Mouse (Mus musculus) midbrain, embryonic 11.5 days (tissue): Measurements from ENCODE around the gene Slc22a2. TPM values are rescaled to one million over a fixed set of nuclear protein-coding genes. Genes with fewer than 3 reads are reported as not detected.
A peak's percentile ranks its signal among the peaks of the same experiment; 100 is the strongest.
"Not testable (repeated sequence)": the region's sequence is repeated elsewhere in the genome, so short reads cannot be mapped to it uniquely, and the experiment has no call there.

Experiments
- ATAC-seq: fragments of 200-750 bp; cut with Nextera tagmentation; 2 replicates; pipeline ENCODE4 v1.8.0; 2017; ENCODE audit warnings: moderate TSS enrichment, moderate library complexity; ENCODE audit not compliant: low FRiP score
- DNase-seq: peaks from one replicate; pipeline ENCODE4 v3.0.0; 2015; ENCODE audit warnings: low spot score; ENCODE audit errors: missing footprints
- H3K27ac ChIP-seq: fragments of 300-500 bp; sonication (generic); 2 replicates; pipeline ENCODE4 v1.5.1; 2014; ENCODE audit warnings: low read depth, low read length
- H3K27me3 ChIP-seq: fragments of 300-500 bp; sonication (generic); 2 replicates; pipeline ENCODE4 v1.6.1; 2014; ENCODE audit warnings: mild to moderate bottlenecking, low read length, moderate library complexity, mixed read lengths; ENCODE audit not compliant: control insufficient read depth, insufficient read depth
- H3K36me3 ChIP-seq: fragments of 300-500 bp; sonication (generic); 2 replicates; pipeline ENCODE4 v1.6.1; 2014; ENCODE audit warnings: mild to moderate bottlenecking, low read length, moderate library complexity, mixed read lengths; ENCODE audit not compliant: control insufficient read depth, insufficient read depth
- H3K4me1 ChIP-seq: fragments of 300-500 bp; sonication (generic); 2 replicates; pipeline ENCODE4 v1.6.1; 2014; ENCODE audit warnings: low read length; ENCODE audit not compliant: control insufficient read depth, insufficient read depth
- H3K4me2 ChIP-seq: fragments of 300-500 bp; sonication (generic); 2 replicates; pipeline ENCODE4 v1.6.1; 2014; ENCODE audit warnings: mild to moderate bottlenecking, moderate library complexity
- H3K4me3 ChIP-seq: fragments of 300-500 bp; sonication (generic); 2 replicates; pipeline ENCODE4 v1.5.1; 2014; ENCODE audit warnings: low read depth, low read length
- H3K9ac ChIP-seq: fragments of 300-500 bp; sonication (generic); 2 replicates; pipeline ENCODE4 v1.6.1; 2014; ENCODE audit warnings: low read length
- H3K9me3 ChIP-seq: fragments of 300-500 bp; sonication (generic); 2 replicates; pipeline ENCODE4 v1.6.1; 2016; ENCODE audit warnings: low read length; ENCODE audit not compliant: control insufficient read depth
- WGBS: fragments of 180-500 bp; shearing (Covaris S2); extraction: QIAGEN DNeasy Blood & Tissue Kit; methylation state at CpG from one replicate; pipeline ENCODE4 v1.1.7; 2014; 5-methylcytosine and 5-hydroxymethylcytosine counted together
- polyA plus RNA-seq: library from polyadenylated mRNA; unstranded; fragments of >200 nt; fragmentation: Nextera tagmentation; extraction: Ambion mirVana; gene quantifications from 2 replicates; pipeline ENCODE4 v1.2.1, GENCODE M21; 2014

The Slc22a2 gene
- not detected in 2 replicates for polyA plus RNA-seq

DNA sequence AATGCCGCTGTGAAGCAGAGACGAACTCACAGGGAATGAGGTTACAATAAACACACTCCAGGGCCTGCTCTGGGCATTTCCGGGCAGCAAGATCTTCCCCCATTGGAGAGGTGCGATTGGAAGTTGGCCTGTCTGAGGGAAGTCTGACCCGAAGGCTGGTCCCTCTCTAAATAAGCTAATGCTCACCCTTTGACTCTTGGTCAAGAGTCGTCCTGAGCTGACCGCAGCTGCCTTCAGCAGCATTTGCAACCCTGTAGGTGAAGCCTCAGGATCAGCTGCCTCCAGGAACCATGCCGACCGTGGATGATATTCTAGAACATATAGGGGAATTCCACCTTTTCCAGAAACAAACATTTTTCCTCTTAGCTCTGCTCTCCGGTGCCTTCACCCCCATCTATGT, at the start of gene Slc22a2:
Slc22a2 (plus strand) TSS at position 142 of the 400 bp plus-strand sequence.
- H3K9me3 ChIP-seq: no peaks in the 10 kb centered on the region
- DNase-seq: no peak
- H3K9ac ChIP-seq: no peak within 1 kb of the TSS
- no peak within 1 kb of the TSS for H3K4me3 ChIP-seq
- H3K4me1 ChIP-seq: no peaks in the 10 kb centered on the region
- 79% methylated on average over 10 of the region's 10 CpGs for WGBS
- no peaks in the 10 kb centered on the region for H3K27me3 ChIP-seq
- no peaks in the 10 kb centered on the region for H3K36me3 ChIP-seq
- ATAC-seq: no peak
- H3K27ac ChIP-seq: no peak within 1 kb of the TSS
- H3K4me2 ChIP-seq: no peak within 1 kb of the TSS

DNA sequence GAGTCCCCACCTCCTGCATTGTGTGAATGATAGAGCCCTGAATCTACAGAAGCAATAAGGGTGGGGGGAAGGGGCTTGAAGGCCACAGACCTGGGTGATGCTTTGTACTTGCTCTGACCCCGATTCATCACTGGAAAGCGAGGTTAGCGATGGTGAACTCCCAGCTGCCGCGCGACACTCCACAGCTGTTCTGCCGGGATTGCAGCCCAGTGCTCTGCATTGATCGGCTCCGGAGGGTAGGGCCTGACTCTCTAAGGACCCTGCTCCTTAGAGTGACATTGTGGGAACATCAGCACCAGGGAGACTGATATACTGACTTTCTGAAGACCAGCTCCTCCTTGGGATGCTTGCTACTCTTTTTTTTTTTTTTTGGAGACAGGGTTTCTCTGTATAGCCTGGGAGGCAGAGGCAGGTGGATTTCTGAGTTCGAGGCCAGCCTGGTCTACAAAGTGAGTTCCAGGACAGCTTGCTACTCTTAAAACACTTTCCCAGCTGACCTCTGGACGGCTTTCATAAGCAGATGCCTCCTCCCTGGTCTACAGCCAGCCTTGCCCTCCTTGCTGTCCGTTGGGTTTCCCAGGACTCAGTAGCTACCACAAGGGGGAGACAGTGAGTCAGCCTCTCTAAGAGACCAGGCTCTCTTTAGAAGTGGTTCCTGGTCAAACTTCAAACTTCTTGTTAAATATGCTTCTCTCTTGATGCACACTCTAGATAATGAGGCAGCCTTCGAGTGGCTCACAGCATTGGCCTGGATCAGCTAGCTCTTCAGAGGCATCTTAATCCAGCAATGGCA, 49.4 kb upstream of the Slc22a2 start:
- H3K4me3 ChIP-seq: no peak overlapping the region
- H3K9ac ChIP-seq: no peak overlapping the region
- no peak overlapping the region for H3K27ac ChIP-seq
- 63% methylated on average over 13 of the region's 13 CpGs for WGBS
- no peaks in the 10 kb centered on the region for H3K4me1 ChIP-seq
- DNase-seq (peak; percentile 92), ATAC-seq (no peak)
- no peaks in the 10 kb centered on the region for H3K27me3 ChIP-seq
- no peaks in the 10 kb centered on the region for H3K9me3 ChIP-seq
- H3K4me2 ChIP-seq: no peak overlapping the region
- no peaks in the 10 kb centered on the region for H3K36me3 ChIP-seq

DNA sequence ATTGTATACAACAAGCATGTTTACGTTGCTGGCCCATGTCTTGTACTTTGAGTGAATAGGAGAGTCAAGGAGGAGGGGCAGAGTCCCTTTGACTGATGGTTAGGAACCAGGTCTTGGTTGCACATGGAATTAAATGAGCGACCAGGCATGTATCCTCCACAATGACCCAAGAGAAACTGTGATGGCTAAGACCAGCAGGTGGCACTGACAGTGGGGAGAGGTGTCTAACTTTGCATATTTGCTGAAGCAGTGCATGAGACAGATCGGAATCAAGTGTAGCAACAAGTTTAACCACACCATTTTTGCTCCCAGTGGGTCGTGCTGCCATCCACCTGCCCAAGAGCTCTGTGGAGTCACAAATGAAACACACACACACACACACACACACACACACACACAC, 21.7 kb upstream of the Slc22a2 start:
- WGBS: 82% methylated on average over 4 of the region's 4 CpGs
- Histone ChIP-seq H3K36me3 (no peaks in the 10 kb centered on the region), H3K9ac (no peak overlapping the region), H3K4me2 (no peak overlapping the region), H3K9me3 (no peaks in the 10 kb centered on the region; the same call in 1 of the 2 replicates), H3K4me1 (no peaks in the 10 kb centered on the region), H3K27me3 (no peaks in the 10 kb centered on the region), H3K27ac (no peak overlapping the region), H3K4me3 (no peak overlapping the region)
- DNase-seq (no peak), ATAC-seq (no peak)

DNA sequence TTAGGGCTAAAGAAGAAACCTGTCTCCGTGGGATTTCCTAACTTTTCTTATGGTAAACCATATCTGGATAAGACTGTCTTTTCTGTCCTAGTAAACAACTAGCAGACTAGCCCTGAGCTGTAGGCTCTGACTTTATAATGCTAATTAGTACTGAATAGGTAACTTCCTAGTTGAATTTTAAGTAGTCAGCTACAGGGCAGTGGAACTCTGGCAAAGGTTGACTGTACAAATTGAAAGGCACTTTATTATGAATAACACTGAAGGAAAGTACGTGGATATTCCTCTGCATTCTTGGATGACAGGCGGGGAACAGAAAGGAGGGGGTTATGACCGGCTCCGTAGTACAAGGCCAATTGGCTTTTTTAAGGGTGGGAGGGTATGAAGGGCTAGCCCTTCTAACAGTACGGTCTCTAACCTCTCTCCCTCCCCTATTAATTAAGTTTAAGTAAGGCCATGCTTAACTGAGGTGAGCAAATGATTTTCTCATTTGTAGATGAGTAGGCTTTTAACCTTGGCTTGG, 19.4 kb upstream of the Slc22a2 start:
- not testable (repeated sequence) for H3K36me3 ChIP-seq, H3K9ac ChIP-seq, H3K27ac ChIP-seq, H3K4me3 ChIP-seq, ATAC-seq, H3K4me2 ChIP-seq, H3K4me1 ChIP-seq, H3K9me3 ChIP-seq, H3K27me3 ChIP-seq, DNase-seq
- 86% methylated on average over 6 of the region's 6 CpGs for WGBS

DNA sequence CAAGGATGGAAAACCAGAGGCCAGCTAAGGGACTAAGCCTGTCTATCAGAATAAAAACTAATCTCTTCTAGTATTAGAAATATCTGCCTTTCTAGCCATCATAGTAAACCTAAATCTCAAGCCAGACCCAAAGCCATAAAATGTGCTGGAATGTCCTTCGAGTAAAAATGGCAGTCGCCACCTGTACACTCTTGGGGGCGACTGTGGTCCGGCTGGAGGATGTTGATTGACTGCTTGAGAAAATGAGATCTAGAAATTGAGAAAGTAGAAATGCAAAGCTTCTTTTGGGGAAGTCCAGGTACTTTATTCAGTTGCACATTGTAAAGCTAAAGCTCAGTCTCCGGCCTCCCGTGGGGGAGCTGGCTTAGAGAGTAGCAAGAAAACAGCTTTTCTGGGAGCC, 18.5 kb upstream of the Slc22a2 start:
- DNase-seq (no peak), ATAC-seq (no peak)
- H3K9me3 ChIP-seq: no peaks in the 10 kb centered on the region
- H3K9ac ChIP-seq: no peak overlapping the region
- no peaks in the 10 kb centered on the region for H3K36me3 ChIP-seq
- WGBS: 94% methylated on average over 6 of the region's 6 CpGs
- H3K4me3 ChIP-seq: no peak overlapping the region
- H3K27ac ChIP-seq: no peak overlapping the region
- no peaks in the 10 kb centered on the region for H3K4me1 ChIP-seq
- H3K4me2 ChIP-seq: no peak overlapping the region
- no peaks in the 10 kb centered on the region for H3K27me3 ChIP-seq

DNA sequence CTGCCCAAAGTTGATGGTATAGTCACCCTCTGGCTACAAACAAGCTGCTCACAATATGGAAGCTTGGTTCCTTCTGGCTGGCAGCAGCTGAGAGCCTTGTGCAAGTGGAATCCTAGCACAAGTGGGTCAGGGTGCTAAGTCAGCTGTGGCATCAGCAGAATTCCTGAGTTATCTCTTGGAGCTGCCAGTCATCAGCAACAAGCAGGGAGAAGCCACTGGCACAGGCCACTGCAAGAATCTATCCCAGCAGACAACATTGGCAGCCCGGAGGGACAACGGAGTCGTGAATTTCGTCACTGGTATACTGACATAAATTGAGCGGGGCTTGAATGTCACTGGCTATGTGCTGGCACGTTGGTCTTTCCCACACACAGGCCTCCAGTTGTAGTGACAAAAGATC, 12.6 kb upstream of the Slc22a2 start:
- H3K4me3 ChIP-seq: no peak overlapping the region
- no peak overlapping the region for H3K9ac ChIP-seq
- ATAC-seq (no peak), DNase-seq (no peak)
- H3K4me2 ChIP-seq: no peak overlapping the region
- no peaks in the 10 kb centered on the region for H3K36me3 ChIP-seq
- H3K9me3 ChIP-seq: no peaks in the 10 kb centered on the region
- no peaks in the 10 kb centered on the region for H3K4me1 ChIP-seq
- 88% methylated on average over 6 of the region's 6 CpGs for WGBS
- H3K27ac ChIP-seq: no peak overlapping the region
- no peaks in the 10 kb centered on the region for H3K27me3 ChIP-seq

DNA sequence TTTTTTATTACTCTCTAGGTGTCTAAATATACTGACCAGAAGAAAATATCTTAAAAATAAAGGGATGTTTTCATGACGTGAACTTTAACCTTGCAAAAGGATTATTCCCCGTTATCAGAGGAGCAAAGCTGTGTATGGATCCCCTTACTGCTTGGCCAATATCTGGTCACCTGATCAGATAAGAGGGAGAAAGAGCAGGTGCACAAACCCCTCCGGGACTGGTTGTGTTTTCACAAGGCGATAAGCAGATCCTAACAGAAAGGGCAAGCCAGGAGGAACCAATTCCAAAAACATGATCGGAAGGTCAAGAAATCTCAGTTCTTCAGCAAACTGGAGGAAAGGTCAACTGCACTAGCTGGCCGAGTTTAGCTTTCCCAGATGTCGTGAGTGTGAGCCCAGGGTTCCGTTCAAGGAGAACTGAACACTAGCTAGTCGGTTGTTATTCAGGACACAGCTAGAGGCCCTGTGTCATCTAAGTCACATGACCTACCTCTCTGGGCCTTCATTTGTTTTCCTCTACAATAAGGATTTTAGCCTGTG, 11.9 kb upstream of the Slc22a2 start:
- Histone ChIP-seq H3K4me1 (no peaks in the 10 kb centered on the region), H3K4me2 (no peak overlapping the region), H3K9ac (no peak overlapping the region), H3K36me3 (no peaks in the 10 kb centered on the region), H3K27ac (no peak overlapping the region), H3K4me3 (no peak overlapping the region), H3K27me3 (no peaks in the 10 kb centered on the region), H3K9me3 (no peaks in the 10 kb centered on the region)
- WGBS: 75% methylated on average over 9 of the region's 9 CpGs
- DNase-seq (no peak), ATAC-seq (no peak)

DNA sequence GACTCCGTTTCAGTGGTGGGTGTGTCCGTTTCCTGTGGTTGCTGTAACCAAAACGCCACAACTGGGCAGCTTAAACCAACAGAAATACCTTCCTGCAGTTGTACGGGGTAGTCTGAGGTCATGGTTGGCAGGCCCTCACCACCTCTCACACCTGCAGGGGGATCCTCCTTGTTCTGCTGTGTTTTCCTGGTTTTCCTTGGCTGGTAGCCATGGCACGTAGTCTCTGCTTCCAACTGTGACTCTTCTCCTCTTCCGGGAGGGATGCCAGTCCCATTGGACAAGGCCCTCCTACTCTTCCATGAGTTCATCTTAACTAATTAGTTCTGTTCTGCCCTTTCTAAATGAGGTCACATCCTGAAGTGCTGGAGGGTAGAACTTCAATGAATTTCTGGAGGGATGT, 8.5 kb upstream of the Slc22a2 start:
- Histone ChIP-seq H3K27ac (no peak overlapping the region), H3K27me3 (no peaks in the 10 kb centered on the region), H3K9me3 (no peaks in the 10 kb centered on the region), H3K4me3 (no peak overlapping the region), H3K36me3 (no peaks in the 10 kb centered on the region), H3K4me2 (no peak overlapping the region), H3K4me1 (no peaks in the 10 kb centered on the region), H3K9ac (no peak overlapping the region)
- DNase-seq: no peak
- 88% methylated on average over 6 of the region's 6 CpGs for WGBS
- ATAC-seq: no peak

DNA sequence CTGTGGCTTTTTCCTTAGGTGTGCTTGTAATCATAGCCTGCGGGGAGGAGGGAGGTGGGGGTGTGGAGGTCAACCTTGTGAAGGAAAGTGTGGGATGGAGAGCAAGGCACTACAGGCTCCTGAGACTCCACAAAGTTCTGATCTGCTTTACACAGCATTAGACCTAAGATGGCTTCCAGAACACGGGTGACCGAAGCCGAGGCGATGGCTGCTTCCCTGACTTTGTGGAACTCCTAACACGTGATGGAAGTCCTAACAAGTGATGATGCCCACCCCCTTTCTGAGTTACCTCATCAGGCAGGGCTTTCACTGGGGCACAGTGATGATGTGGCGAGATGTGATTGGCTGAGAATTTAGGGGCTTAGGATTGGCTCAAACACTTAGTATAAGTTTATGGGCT, 6.8 kb upstream of the Slc22a2 start:
- Histone ChIP-seq H3K27me3 (no peaks in the 10 kb centered on the region), H3K9me3 (no peaks in the 10 kb centered on the region), H3K4me2 (no peak overlapping the region), H3K36me3 (no peaks in the 10 kb centered on the region), H3K27ac (no peak overlapping the region), H3K9ac (no peak overlapping the region), H3K4me3 (no peak overlapping the region), H3K4me1 (no peaks in the 10 kb centered on the region)
- ATAC-seq (no peak), DNase-seq (no peak)
- 92% methylated on average over 7 of the region's 7 CpGs for WGBS
